Mouse (Mus musculus): ENCODE data around the gene Cyp2d22. TPM values are rescaled to one million over a fixed set of nuclear protein-coding genes. Genes with fewer than 3 reads are reported as not detected.

Gene Cyp2d22
- polyA plus RNA-seq (2015; fragmentation: Nextera tagmentation; extraction: Ambion mirVana) = 8.6 and 12.0 TPM in 2 replicates

GRCm38 (mm10) chr15:82379871-82380713 is at the start of gene Cyp2d22:
Cyp2d22 (minus strand) TSS chr15:82380260.

GRCm38 (mm10) chr15:82406981-82407380 is 26.9 kb upstream of the Cyp2d22 start, which contains the start of gene Cyp2d10:
Cyp2d10 (minus strand) TSS chr15:82407195.

GRCm38 (mm10) chr15:82393922-82394321 is 13.9 kb upstream of the Cyp2d22 start, which contains the start of gene Cyp2d11:
Cyp2d11 (minus strand) TSS chr15:82394022.

GRCm38 (mm10) chr15:82354126-82354945 is 25.7 kb downstream of the Cyp2d22 start, which contains the start of gene Ndufa6:
Ndufa6 (minus strand) TSS chr15:82354322.

GRCm38 (mm10) chr15:82338593-82339112 is 41.4 kb downstream of the Cyp2d22 start, which contains the start of the genes Naga, Pheta2 and Smdt1:
Naga (minus strand) TSS chr15:82338925.
Pheta2 (plus strand) TSS chr15:82338942.
Smdt1 (plus strand) TSS chr15:82338959.

Small RNA genes within 50 kb of the gene (microRNA-seq; reads per million reads assigned to microRNA genes)
- not detected for gene Gm25990
- gene Gm27331 = not detected
- not detected for gene Mir7684

Other genes starting within 250 kb of the Cyp2d22 start
- 109 and 175 TPM in 2 replicates for gene Srebf2, start 233.1 kb downstream of the Cyp2d22 start, polyA plus RNA-seq (2015; fragmentation: Nextera tagmentation; extraction: Ambion mirVana)
- gene Shisa8, start 167.4 kb downstream of the Cyp2d22 start, polyA plus RNA-seq (2015; fragmentation: Nextera tagmentation; extraction: Ambion mirVana) = 0.10 TPM in 1 of 2 replicates, not detected in the other
- not detected in 2 replicates for gene Tnfrsf13c, start 155.9 kb downstream of the Cyp2d22 start, polyA plus RNA-seq (2015; fragmentation: Nextera tagmentation; extraction: Ambion mirVana)
- gene Cenpm, start 135.5 kb downstream of the Cyp2d22 start, polyA plus RNA-seq (2015; fragmentation: Nextera tagmentation; extraction: Ambion mirVana) = 17.1 and 26.2 TPM in 2 replicates
- not detected in 2 replicates for gene 1500009C09Rik, start 127.9 kb downstream of the Cyp2d22 start, polyA plus RNA-seq (2015; fragmentation: Nextera tagmentation; extraction: Ambion mirVana)
- 0.48 and 0.78 TPM in 2 replicates for gene Sept3, start 105.4 kb downstream of the Cyp2d22 start, polyA plus RNA-seq (2015; fragmentation: Nextera tagmentation; extraction: Ambion mirVana)
- 0.15 and 0.17 TPM in 2 replicates for gene Wbp2nl, start 81.3 kb downstream of the Cyp2d22 start, polyA plus RNA-seq (2015; fragmentation: Nextera tagmentation; extraction: Ambion mirVana)
- gene Naga, start 41.3 kb downstream of the Cyp2d22 start, polyA plus RNA-seq (2015; fragmentation: Nextera tagmentation; extraction: Ambion mirVana) = 44.2 and 45.4 TPM in 2 replicates
- gene Pheta2, start 41.3 kb downstream of the Cyp2d22 start, polyA plus RNA-seq (2015; fragmentation: Nextera tagmentation; extraction: Ambion mirVana) = 10.8 and 11.1 TPM in 2 replicates
- 237 and 251 TPM in 2 replicates for gene Smdt1, start 41.3 kb downstream of the Cyp2d22 start, polyA plus RNA-seq (2015; fragmentation: Nextera tagmentation; extraction: Ambion mirVana)
- 504 and 545 TPM in 2 replicates for gene Ndufa6, start 25.9 kb downstream of the Cyp2d22 start, polyA plus RNA-seq (2015; fragmentation: Nextera tagmentation; extraction: Ambion mirVana)
- gene Cyp2d11, start 13.8 kb upstream of the Cyp2d22 start, polyA plus RNA-seq (2015; fragmentation: Nextera tagmentation; extraction: Ambion mirVana) = not detected in 2 replicates
- gene Cyp2d10, start 26.9 kb upstream of the Cyp2d22 start, polyA plus RNA-seq (2015; fragmentation: Nextera tagmentation; extraction: Ambion mirVana) = 0.43 TPM in 1 of 2 replicates, not detected in the other
- 0.28 TPM in 1 of 2 replicates, not detected in the other for gene Cyp2d9, start 53.2 kb upstream of the Cyp2d22 start, polyA plus RNA-seq (2015; fragmentation: Nextera tagmentation; extraction: Ambion mirVana)
- gene Cyp2d12, start 174.8 kb upstream of the Cyp2d22 start, polyA plus RNA-seq (2015; fragmentation: Nextera tagmentation; extraction: Ambion mirVana) = not detected in 2 replicates
- gene Cyp2d34, start 240.7 kb upstream of the Cyp2d22 start, polyA plus RNA-seq (2015; fragmentation: Nextera tagmentation; extraction: Ambion mirVana) = not detected in 2 replicates